Mouse (Mus musculus) liver, adult (tissue): ENCODE results near the gene Cenpa.

Experiments
- GATA4 ChIP-seq: IDR thresholded peaks from 2 replicates; pipeline ENCODE4 v1.6.1; 2014; ENCODE audit warnings: mild to moderate bottlenecking, low read length; ENCODE audit not compliant: insufficient replicate concordance

The Cenpa gene

DNA sequence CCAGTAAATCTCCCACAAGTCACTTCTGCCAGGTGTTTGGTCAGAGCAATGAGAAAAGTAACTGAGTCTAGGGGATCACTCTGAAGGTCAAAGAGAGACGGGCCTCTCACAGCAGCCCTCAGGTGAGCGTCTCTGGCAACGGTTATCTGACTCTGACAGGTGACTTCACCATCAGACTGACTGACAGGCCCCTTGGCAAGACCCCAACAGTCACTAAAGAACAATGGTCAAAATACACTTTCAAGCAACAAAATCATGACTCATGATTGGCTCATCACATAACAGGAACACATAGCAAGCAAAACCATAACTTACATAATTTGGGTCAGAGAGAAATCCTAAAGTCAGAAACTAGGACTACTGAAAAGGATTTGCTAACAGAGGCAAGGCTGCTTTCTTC is 35.3 kb downstream of the Cenpa start:
- TF ChIP-seq GATA4 = no peak

GRCm38 (mm10) chr5:30709744-30710383 is 43.3 kb downstream of the Cenpa start:
- TF ChIP-seq GATA4 = no peak

DNA sequence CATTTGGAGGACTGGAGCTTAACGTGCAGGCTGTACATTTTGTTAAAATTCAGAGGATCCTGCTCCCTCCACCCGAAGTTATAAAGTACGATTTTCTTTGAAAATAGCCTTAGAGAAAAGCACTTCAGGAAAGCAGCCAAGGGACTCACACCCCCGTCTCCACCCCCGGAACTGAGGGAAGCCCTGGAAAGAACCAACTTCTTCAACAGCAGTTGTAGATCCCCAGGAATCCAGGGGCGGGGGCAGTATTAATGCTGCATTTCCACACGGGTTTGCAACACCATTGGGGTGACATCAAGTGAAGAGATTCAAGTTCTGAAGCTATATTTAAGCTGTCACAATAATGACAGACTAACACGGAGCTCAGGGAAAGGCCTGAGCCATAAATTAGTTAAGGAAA is 43.9 kb downstream of the Cenpa start:
- TF ChIP-seq GATA4 = no peak

GRCm38 (mm10) chr5:30711147-30712001 is 44.8 kb downstream of the Cenpa start, which contains the start of gene Dpysl5:
Gene Dpysl5 (plus strand): TSS chr5:30711564.
- TF ChIP-seq GATA4 = no peak

- TF ChIP-seq GATA4 = no peak
Measured at GRCm38 (mm10) chr5:30712002-30712390, 45.4 kb downstream of the Cenpa start.

DNA sequence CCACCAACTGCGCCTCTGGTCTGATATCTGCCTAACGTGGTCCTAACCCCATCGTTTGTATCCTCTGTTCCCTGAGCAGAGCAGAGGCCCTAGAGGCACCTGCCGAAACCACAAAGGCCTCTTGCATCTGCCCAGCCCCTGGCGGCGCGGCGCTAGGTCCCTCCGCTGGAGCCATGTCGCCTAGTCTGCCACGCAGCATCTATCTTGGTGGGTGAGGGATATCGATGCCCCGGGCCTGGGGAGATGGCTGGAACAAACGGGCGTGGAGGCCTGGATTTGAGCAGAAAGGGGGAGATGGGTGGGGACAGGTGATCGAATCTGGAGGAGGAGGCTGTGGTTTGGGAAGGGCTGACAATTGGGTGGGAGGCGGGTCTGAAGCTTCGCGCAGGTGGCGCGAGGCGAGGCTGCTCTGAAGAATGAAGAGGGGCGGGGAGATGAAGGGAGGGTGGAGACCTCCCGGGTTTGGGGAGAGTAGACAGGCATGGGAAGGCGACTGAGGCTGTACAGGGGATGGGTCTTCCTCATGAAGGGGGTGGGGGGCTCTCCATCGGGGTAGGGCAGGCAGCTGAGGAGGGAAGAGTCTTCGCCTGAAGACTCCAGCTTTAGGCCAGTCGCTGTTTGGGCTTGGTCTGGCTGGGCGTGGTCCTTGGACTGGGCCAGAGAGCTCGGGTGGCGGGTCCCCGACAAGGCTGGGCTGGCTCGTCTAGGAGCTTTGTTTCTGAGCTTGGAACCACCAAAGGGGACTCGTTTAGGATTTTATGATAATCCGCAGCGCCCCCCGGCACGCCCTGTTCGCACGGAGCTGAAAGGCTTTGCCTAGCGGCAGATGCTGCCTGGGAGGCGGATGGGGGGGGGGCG is 46.1 kb downstream of the Cenpa start:
- TF ChIP-seq GATA4 = no peak

DNA sequence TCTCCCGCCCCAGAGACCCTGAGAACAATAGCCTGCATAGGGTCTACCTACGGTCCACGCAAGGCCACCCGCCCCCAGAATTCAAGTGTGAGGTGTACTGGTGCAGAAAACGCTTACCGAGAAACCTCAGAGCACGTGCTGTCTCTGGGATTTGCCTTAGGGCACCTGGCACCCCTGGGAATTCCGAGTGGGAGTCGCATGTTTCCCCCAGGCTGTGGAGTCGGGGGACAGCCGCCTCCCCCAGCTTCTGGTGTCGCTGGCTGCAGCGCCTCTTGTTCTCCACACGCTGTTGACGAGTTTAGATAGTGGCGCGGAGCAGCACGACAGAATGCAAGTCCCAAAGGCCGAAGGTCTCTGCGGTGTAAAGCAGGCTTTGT is 46.7 kb downstream of the Cenpa start:
- TF ChIP-seq GATA4 = no peak

- TF ChIP-seq GATA4 = no peak
Measured at GRCm38 (mm10) chr5:30713691-30714090, 47.1 kb downstream of the Cenpa start.

- no peak for TF ChIP-seq GATA4
Measured at GRCm38 (mm10) chr5:30716311-30716710, 49.7 kb downstream of the Cenpa start.

DNA sequence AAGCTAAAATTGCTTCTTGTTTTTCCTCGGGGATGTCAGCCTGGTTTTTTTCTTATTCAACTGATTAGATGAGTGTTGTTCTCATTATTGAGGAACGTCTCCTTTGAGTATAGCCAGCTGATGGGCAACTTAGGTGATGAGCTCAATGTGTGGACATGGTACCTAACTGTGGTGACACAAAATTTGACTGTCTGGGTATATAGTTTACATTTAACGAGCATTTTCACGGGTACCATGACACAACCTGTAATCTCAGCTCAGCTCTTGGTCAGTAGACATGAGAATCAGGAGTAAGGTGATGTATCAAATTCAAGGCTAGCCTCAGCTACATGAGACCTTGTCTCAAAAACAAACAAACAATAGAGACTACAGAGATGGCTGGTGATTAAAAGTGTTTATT is 50.9 kb downstream of the Cenpa start:
- TF ChIP-seq GATA4 = no peak

GRCm38 (mm10) chr5:30717991-30718703 is 51.6 kb downstream of the Cenpa start:
- no peak for TF ChIP-seq GATA4

GRCm38 (mm10) chr5:30721935-30722334 is 55.4 kb downstream of the Cenpa start:
- TF ChIP-seq GATA4 = no peak
